Mouse (Mus musculus) neural tube, embryonic 10.5 days (tissue): ENCODE measurements at regions not wholly inside any gene's neighbourhood (a gene's known extent, or its start where the extent isn't known, plus 50 kb on each side); places are given as distances from the start of the nearest gene placed in this dataset.

Source experiments
- DNase-seq: peaks from one replicate; pipeline ENCODE4 v3.0.0-alpha.2; 2017; ENCODE audit warnings: low spot score; ENCODE audit errors: extremely low spot score

DNA sequence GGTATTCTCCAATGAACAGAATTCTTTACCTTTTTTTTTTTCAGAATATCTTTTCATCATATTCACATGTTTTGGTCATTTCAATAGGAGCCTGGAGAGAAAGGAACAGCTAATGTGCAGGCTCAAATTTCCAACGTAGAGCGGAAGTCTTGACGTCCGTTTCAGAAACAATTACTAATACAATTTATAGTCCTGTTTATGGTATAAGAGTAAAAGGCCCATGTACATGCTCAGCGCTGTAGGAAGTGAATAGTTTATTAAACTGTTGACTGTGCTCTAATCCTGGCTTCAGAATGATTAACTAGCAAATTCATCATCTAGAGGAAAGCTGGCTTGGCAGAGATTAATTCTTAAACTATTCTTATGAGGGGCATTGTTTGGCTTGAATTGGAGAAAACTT lies 142.1 kb downstream of the Pik3r1 start:
- no peak for DNase-seq

DNA sequence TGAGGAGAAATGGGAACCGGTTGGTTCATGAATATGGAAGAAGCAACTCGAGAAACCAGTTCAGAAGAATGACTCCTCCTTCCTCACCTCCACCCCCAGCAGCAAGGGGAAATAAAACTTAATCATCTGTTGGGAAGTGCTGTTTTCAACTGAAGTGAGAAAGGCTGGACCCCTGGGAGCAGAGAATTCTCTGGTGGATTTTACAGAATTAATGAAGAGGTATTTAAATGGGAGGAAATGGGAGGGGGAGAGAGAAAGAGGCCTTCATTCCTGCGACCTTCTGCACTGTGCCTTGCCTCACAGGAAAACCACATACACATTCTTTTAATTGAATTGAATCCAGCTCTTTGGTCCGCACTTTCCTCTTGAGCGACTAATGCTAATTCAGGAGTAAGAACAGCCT lies 143.8 kb downstream of the Pik3r1 start:
- no peak for DNase-seq

DNA sequence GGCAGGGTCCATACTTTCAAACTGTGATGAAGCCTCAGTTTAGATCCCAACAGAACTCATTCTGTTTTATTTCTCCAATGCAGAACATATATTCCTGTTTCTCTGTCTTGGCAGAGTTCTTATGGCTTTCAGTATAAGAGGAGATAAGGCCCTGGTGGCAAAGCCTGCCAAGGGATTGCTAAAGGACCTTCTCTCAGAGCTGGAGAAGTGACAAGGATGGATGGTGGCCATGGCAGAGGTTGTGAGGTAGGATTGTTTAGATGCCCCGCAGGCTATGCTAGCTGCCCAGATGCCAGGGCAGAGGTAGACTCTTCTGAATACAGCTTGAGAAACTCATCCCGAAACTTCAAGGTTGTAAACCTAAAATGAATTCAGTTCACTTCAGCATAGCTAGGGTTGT lies 145.4 kb downstream of the Pik3r1 start:
- no peak for DNase-seq

DNA sequence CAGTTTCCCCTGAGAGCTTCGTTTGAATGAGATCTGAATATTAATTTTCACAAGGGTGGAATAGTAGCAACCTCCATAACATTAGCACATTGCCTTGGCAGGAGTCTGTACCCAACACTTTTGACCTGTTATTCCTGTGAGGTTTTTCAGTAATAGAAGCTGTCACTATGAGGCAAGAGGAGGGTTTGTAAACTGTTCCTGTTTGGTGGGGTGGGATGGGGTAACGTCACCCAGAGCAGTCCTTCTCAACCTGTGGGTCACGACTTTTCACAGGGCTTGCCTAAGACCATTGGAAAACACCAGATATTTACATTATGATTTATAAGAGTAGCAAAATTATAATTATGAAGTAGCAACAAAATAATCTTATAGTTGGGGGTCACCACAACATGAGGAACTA lies 147.4 kb downstream of the Pik3r1 start:
- DNase-seq: no peak

DNA sequence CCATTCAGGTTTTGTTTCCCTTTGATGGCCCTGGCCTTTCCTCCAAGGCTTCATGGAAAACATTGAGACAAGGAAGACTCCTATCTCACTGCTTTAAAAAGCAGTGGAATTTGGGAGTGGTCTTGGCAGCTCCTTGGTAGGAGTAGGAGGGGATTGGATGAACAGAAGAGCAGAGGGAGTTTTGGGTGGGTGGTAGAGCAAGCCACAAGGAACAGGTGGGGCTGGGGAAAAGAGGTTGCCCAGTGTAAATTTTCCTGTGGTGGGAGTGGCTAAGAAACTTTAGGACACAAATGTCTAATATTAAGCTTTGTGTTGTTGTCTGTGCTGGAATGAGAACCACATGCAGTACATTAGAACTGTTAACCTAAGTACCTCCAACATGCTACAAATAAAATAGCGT lies 148.9 kb downstream of the Pik3r1 start:
- no peak for DNase-seq

DNA sequence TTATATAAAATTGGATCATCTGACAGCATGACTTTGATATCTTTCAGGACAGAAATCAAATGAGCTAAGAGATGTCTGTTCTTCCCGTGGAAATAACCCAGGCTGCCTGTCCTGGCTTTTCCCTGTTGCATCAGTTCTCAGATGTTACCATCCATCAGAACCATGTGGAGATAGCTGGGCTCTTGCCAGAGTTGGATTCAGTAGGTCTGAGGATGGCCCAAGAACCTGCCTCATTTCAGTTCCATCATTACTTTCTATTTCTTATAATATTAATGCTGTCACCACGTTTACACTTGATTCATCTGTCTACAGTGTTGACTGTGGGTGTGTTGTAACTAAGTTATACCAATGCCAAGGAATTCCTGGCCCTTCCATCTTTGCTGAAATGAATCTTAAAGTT lies 155.2 kb downstream of the Pik3r1 start:
- DNase-seq: no peak

DNA sequence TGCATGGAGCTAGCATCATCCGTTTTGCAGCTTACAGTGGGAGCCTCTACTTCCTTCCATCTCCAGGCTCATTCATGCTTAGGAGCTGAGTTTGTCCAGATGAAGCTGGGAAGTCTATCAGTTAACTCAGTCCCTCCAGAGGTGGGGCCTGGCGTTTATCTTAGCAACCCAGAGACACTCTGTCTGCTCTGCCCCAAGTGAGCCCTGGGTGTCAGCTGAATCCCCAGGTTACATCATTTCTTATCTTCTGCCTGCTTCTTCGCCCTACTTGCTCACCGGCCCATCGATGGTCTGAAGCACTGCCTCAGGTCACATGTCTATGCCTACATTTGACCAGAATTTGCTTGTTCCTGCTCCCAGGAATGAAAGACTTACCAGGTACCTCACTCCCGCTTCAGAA lies 156.3 kb downstream of the Pik3r1 start:
- DNase-seq: no peak

DNA sequence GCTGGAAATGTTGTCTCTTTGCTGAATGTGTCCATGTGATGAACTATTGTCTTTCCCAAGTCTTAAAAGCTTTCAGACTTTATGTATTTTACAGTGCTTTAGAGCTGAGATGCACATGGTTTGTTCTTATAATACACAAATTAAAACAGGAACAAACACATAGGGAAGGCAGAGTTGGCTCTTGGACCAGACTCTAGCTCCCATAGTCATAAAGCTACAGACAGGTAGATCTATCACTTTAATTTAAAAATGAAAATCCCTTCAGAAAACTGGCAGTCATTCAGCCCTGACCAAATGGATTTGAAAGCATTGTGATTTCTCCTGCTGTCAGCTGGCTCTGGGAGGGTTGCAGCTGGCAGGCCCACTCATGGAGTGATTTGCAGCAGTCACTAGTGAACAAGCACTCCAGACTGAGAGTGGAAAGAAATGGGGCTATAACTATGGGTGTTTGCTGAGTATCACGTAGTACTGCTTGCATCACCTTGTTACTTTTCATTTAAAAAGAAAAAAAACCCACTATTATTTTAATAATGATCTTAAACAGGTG lies 161.8 kb downstream of the Pik3r1 start:
- no peak for DNase-seq

DNA sequence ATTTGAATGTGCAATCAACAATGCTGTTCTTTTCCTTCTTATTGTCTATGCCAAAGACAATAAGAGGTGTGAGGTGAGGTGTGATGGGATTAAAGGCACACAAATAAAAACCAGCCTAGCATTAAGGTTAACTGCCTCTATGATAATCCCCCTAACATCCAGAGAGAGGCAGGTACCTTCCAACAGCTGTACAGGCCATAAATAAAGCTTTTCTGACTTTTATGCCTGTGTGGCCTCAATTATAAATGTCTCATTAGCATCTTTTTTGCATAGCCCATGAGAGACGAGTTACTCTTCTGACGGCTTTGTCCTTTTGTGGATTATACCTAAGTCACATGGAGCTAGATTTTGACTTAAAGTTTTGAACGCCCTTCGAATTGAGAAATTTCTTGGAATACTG lies 162.3 kb downstream of the Pik3r1 start:
- DNase-seq: no peak

DNA sequence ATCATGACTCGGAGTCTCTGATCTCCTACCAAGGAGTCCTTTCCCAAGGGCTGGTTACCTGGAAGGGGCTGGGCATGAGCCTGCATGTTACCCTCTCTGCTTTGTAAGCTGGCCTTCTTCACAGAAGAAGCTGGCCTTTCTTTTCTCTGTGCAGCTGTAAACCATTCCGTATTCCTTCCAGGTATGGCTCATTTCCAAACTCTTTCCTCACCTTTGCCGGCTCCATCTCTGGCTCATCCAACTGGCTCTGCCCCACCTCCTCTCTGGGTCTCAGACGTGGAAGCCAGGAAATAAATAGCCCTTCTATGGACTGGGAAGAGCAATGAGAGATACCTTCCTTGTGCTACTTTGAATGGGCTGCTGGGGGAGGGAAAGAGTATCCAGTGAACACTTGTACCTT lies 163.0 kb downstream of the Pik3r1 start:
- no peak for DNase-seq

DNA sequence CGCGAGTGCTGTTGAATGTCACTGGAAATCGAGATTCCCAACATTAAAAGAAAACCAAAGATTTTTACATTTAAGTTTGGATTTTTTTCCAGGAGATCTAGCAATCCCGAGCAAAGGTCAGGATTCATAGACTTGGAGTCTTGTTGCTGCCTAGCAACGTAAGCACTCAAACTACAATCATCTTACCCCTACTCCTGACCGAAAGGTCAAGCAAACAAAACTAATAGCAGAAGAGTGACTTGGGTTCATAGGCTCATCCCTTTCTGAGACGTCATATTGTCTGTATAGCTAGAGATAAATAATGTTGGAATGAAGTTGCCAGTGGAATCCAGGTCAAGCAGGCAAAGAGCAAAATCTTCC lies 169.9 kb downstream of the Pik3r1 start:
- DNase-seq: no peak

DNA sequence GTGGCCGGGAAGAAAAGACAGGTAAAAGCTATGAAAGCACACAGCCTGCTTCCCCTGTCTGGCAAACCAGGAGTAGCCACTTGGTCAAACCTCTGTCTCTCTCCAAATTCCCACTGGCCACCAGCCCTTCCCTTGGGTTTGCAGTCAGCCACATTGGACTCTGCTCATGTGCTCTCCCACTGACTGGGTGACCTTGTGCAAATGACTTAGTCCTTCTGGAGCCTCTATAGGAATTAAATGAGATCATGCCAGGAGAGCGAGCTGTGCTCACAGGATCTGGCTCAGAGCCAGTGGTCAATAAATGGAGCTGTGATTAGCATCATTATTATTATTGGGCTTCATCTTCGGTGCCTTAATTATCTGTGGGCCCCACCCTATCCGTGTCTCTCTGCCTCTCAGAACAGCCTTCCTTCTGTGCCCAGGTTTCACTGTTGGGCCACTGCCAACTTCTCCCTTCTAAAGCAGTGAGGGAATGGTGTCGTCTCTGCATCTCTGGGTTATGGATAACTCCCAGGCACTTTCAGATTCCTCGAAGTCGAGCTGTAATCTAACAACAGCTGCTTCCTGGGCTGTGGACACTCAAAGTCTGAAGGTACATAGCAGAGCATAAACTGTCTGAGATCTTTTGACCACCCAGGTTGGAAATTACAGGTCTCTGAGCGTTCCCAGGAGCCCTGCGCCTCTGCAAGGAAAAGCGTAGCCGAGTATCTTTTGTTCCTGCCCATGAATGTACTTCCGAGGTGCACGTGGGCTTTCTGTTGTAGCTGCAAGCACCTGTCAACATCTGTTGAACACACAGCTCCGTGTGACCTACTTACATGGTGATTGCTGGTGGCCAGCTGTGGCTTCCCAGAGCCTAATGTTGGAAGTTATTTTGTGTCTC lies 170.5 kb downstream of the Pik3r1 start:
- no peak for DNase-seq

DNA sequence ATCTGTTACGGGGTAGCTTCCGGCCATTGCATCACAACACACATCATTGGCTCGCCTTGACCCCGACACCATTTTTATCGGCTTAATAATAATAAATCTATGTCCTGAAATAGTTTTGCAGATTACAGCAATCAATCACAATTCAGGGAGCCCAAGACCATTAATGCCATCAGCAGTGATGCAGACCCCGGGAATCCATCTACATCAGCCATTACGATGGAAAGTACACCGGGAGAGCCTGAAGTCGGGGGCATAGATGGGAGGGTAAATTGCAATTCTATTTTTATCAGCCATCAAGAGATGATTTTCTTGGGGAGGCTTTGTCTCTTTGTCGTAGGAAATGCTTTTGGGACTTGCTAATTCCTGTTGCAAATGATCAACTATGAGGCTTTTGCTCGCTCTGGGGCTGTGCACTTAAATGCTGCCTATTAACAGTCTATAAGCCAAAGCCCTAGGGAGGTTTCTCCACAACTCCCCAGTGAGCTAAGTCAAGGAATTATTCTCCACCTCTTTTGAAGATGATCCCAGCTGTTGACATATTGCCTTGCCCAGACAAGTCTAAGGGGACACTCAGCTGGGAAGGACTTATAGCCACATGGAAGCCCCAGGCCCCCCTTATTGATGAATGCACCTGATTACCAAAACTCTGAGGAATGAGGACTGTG lies 173.4 kb downstream of the Pik3r1 start:
- DNase-seq: no peak

DNA sequence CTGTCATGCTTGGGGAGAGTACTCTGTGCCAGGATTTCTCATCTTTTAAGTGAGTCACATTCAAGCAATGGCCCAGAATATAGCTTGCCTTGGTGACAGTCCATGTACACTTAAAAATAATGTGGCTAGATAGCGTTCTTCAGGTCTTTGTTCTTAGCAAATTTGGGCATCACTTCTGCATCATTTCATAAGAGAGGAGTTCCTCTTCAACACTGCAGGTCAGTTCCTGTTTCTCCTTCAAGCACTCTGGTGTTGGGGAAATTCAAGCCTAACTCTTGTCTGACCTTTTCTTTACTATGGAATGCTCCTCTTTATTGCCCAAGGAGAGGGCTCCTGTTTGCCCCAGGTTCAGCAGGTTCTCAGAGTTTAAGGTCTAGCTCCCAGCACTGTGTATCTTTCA lies 175.7 kb downstream of the Pik3r1 start:
- DNase-seq: no peak

DNA sequence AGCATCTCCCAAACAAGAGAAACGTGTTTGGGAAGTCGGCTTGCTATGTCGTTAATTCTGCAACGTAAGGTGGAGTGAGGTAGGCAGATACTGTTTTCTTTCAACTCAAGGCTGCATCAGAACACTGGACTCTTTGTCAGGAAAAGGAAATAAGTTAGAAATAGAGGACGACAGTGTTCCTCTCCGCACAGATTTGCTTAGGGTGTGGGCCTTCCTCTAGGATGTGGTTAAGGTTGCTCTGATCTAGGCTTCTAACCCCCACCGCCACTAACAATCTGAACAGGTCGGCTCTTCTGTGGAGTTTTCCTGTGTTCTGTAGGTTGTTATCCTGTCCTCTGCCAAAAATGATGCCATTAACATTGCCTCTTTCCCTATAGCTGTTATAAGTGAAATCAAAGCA lies 179.1 kb downstream of the Pik3r1 start:
- DNase-seq: no peak

DNA sequence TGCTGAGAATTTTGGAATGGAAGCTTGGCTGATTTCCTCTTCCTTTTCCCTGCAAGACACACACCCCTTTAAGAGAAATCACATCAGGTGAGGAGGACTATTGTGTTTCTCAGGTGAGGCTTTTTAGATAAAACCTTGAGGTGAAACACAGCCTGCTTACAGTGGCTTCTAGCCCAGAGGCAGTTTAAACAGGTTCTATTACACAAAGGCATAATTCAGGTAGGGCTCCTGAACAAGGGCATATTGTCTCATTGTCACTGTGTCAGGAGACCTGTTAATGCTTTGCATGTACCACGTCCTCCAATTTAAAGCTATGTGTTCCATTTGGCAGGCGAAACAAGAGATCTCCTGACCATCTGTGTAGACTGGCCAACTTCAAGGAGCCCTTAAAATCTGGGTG lies 181.2 kb downstream of the Pik3r1 start:
- no peak for DNase-seq

DNA sequence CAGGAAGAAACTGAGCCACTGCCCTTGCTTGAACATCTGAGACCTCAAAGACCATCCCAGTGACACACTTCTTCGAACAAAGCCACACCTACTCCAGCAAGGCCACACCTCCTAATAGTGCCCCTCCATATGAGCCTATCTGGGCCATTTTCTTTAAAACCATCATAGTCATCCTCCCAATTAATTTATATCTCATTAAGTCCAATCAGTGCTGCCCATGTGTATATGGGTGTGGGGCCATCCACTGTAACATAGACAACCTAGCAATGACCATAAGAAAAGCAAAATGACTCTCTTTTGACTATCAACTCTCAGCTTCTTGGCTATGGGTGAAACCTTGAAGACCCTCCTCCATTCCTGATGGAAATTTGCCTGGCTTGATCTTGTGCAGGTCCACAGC lies 191.5 kb downstream of the Pik3r1 start:
- DNase-seq: no peak

DNA sequence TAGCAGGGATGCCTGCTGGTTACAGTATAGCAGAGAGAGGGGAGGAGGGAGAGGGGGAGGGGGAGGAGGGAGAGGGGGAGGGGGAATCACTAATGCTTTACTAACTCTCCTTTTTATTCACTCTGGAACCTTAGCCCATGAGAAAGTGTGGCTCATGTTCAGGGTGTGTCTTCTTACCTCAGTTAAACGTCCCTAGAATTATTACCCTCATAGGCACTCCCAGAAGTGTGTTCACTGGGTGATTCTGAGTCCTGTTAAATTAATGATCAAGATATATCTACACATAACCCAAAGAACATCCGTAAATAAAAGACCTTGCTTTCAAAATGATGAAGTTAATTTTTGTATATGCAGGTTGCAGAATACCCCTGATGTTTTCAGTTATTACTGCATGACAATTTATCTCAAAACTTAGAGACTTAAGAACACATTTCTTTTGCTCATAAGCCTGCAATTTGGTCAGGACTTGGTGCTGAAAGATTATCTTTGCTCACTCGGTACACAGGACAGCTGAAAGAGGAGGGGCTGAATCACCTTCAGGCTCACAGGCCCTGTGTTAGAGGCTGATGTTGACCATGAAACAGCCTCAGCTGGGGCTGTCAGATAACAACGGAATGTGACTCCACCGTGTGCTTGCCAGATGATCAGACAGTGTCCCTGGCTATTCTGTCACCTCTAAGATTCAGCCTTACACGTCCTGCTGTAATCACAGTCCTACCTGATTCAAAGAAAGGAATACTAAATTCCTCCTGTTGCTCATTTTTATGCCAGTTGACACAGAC lies 195.0 kb downstream of the Pik3r1 start:
- DNase-seq: no peak

DNA sequence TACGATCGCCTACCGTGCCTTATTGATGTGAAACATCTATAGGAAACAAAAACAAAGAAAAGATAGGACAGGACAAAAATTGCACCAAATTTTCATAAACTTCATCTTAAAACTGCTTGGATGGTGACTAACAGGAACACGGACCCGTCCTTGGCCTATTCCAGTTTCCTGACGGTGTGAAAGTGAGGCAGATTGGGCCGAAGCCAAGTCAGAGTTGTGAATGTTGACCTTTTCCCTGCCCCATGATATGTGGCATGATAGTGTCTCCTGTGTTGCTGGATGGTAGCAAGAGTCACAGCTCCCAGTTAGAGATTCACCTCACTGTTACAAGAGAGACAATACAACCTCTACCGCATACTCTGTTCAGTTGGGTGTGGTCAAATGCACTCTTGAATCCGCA lies 195.8 kb downstream of the Pik3r1 start:
- DNase-seq: no peak

DNA sequence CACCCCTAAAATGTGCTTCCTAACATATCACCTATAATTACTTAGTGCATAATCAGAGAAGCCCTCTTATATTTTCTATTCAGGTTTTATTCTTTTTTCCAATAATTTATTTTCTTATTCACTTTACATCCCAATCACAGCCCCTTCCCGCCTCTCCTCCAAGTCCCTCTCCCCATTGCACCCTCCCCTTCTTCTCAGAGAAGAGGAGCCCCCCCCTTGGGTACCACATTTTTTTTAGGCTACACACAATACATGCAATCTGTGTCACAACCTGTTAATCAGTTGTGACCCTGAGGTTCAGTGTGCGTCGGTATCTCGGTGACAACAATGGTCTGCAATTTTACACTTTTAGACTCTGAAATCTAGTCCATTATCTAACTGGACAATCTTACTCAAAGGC lies 198.0 kb downstream of the Pik3r1 start:
- no peak for DNase-seq

DNA sequence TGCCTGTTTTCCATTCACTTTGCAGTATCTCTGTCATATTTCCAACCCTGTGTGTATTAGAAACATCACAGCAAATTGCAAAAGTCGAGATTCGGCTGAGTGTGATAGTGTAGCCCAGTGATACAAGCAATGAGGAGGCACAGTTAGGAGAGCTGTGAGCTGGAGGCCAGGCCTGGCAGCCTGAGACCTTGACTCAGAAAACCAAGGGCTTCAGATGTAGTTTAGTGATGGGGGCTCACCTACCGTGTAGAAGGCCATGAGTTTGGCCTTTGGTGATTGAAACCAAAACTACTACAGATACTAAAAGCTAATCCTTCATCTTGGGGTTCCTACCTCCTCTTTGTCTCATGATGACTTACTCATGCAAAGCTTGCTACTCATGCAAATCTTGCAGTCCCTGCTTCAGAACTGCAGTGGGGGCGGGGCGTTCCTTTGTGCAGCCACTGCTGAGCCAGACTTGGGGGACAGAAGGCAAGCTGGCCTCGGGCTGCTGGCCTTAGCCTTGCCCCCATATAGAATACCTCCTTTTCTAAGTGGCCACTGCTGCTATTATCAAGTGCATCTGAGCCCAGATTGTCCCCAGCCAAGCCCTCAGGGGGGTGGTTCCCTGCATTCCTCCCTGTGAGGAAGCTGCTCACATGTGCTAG lies 198.9 kb downstream of the Pik3r1 start:
- DNase-seq: no peak

DNA sequence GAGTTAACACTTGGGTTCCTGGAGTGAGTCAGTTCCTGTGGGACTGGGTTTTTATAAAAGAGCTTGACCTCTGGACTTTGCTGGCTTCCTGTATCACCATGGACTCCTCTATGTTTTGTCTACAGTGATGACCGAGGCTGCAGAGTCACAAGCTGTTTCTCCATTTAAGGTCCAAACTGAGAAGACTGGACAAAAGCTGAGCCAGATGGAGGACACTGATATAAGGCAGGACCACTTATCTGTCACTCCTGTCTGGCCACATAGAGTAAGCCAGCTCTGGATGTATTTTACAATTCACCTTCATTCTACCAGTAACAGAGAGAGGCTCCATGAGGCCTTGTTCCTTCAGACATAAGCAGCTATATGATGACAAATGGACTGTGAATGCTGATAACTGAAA lies 202.7 kb downstream of the Pik3r1 start:
- no peak for DNase-seq
